Mouse (Mus musculus) frontal cortex, adult 2 months (tissue): Measurements from ENCODE around the gene Ptgfrn. TPM values are rescaled to one million over a fixed set of nuclear protein-coding genes. Genes with fewer than 3 reads are reported as not detected.

Experiments used
- DNase-seq, 2 experiments: peaks; one replicate each; pipeline ENCODE4 v3.0.0; 2022; ENCODE audit warnings: low spot score in 1 of 2; ENCODE audit errors: extremely low spot score in 1 of 2
- polyA plus RNA-seq: library from polyadenylated mRNA; depleted of rRNA; stranded (reverse); fragments of >200 nt; gene quantifications from 2 replicates; pipeline ENCODE4 v1.2.3, GENCODE M21; 2012

The Ptgfrn gene
- polyA plus RNA-seq, 1 experiment: 9.9 TPM

- DNase-seq: no peak
Measured at GRCm38 (mm10) chr3:101086584-101087445, 23.3 kb downstream of the Ptgfrn start.

- no peak for DNase-seq
Measured at GRCm38 (mm10) chr3:101080925-101081324, 29.2 kb downstream of the Ptgfrn start.

GRCm38 (mm10) chr3:101078344-101078743 lies 31.7 kb downstream of the Ptgfrn start:
- no peak for DNase-seq

DNA sequence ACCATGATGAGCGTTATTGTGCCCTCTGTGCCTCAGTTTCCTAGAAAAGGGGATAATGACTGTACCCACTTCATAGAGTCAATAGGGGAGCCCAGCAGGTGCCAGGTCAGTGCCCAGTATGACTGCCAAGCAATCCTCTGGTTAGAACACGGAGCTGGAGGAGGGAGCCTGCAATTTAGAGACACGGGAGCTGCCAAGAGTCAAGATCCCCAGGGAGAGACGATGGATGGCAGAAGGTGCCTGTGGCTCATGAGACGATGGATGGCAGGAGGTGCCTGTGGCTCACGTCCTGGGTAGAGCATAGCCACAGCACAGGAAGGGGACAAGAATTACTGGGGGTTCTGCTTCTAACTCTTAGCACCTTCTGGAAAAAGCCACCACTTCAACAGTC lies 32.4 kb downstream of the Ptgfrn start:
- DNase-seq: no peak

- no peak for DNase-seq
Measured at GRCm38 (mm10) chr3:101076966-101077709, 32.9 kb downstream of the Ptgfrn start.

- no peak for DNase-seq
Measured at GRCm38 (mm10) chr3:101075866-101076265, 34.2 kb downstream of the Ptgfrn start.

- no peak for DNase-seq
Measured at GRCm38 (mm10) chr3:101073384-101073783, 36.7 kb downstream of the Ptgfrn start.

DNA sequence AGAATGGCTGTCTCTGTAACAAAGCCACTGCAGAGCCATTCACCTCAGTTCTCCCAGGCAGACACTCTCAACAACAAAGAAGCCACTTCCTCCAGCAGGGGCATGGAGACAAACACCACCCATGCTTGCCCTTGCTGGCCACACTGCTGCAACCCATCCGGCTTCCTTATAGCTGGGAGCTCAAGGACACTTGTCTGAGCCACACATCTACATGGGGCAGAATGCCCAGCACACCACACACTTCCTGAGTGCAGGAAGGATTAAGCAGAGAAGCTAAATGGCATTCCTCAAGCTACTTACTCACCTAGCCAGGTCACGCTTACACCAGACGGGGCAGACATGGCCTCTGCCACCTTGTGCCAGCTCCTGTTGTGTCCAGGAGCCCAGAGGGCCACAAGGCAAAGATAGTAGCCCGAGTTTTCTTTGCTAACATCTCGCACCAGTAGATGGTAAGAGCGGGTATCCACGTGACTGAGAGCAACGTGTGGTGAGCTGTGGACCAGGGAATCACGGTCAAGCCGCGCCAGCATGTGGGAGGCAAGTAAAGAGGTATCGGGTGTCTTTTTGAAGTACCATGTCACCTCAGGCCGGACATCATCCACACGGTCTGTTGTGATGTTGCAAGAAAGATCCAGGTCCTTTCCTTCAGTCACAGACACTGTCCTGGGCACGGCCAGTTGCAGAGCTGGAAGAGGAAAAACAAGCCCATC lies 37.4 kb downstream of the Ptgfrn start:
- DNase-seq: no peak

DNA sequence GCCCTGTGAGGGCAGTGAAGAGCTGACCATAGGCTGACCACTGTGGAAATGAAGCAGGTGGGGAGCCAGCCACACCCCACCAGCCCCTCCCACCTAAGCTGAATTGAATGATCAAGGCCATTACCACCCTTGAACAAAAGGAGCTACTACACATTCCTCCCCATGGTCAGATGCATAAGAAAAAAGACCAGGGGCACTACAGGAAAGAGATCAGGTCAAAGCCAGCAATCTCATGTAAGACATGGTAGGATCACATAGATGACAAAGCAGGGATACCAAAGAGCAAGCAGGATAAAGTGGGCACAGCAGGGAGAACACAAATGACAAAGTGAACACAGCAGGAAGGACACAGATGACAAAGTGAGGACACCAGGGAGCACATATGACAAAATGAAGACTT lies 38.5 kb downstream of the Ptgfrn start:
- no peak for DNase-seq

DNA sequence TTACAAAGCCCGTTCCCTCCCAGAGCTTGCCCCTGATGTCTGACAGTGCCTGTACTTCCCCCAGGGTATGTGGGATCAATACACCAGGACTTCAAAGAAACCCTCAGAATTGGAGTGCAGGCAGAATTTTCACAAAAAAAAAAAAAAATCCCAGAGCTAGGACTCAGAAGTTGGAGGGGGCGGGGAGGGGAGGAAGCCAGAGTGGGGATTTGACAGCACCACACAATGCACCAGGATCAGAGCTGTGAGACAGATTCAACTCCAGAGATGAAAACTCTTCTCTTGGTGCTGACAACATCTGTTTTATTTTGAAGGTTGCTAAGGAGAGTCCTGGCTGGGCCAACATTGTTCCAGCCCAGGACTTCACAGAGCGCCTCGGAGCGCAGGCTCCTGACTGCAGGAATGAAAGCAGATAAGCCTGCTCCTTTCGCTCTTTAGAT lies 39.3 kb downstream of the Ptgfrn start:
- DNase-seq: no peak

DNA sequence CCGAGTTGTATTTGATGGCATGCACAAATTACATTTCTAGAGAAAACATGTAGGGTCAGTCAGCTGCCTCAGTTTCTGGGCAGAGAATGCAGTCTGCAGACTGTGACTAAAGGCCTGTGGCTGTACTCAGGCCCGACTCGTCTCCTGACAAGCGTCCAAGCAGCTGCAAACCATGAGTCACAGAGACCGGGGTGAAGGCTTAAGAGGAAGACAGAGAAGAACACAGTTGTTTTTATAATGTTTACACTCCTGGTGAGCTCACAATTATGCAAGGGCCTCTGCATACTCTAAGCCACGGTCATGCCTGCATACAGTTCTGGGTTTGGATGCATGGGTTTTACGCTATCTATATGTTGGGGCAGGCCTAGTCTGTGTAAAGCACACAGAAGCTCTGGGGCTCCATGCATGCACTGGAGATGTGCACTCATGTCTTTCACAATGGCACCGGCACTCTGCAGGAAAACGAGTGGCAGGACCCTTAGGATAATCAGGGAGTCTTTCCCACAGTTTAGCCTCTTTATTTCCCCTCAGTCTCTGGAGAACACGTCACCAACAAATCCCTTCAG lies 39.8 kb downstream of the Ptgfrn start:
- DNase-seq: no peak

DNA sequence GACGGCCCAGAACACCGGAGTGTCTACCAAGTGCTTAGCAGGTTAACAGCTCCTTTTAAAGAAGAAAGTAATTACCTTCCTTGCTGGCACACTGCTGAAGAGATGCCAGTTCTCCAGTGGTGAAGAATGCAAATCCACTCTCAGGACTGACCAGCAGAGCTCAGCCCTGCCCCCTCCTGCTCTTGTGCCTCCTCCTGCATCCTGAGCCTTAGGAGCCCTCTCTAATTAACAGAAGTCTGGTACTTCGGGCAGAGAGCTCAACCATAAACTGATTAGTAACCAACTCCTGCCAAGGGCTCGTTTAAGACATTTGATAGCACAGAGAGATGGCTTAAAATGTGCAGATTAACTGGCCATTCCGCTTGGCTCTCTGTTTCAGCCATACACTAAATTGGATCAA lies 41.4 kb downstream of the Ptgfrn start:
- DNase-seq: no peak

GRCm38 (mm10) chr3:101066175-101066574 lies 43.9 kb downstream of the Ptgfrn start:
- no peak for DNase-seq

DNA sequence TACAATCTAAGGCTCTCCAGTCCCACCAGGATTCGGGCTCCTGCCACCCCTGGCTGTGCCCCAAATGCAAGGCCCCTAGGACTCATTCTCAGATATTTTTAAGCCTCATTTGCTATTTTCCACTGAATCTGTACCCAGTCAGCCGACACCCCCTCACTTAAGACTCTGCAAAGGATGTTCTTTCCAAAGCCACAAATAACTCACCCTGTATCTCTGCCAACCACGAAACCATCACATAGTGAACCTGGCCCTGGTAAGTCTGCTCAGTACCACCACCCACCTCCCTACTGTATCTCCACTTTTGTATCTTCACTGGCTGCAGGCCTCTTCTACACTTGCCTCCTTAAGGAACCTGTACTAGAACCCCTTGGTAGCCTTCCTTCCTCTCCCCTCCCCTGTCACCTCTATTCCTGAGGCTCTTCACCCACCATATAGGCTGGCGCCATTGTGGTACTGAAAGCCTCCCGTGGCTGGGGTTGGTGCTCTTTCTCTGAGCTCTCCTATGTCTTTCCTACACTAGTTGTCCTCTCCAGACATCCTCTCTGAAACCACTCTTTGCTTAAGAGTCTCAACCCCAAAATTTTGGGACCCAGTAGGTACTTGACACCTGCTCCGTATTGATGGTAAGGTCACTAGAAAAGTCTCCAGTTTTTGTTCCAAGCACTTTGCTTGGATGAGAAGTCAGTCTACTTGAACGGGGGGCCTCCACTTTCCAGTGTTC lies 48.1 kb downstream of the Ptgfrn start:
- DNase-seq: peak; percentile 72 to 76

- DNase-seq: peak in 1 of 2 experiments; percentile 33
Measured at GRCm38 (mm10) chr3:101059214-101059613, 50.9 kb downstream of the Ptgfrn start.

GRCm38 (mm10) chr3:101058203-101058602 lies 51.9 kb downstream of the Ptgfrn start:
- no peak for DNase-seq

DNA sequence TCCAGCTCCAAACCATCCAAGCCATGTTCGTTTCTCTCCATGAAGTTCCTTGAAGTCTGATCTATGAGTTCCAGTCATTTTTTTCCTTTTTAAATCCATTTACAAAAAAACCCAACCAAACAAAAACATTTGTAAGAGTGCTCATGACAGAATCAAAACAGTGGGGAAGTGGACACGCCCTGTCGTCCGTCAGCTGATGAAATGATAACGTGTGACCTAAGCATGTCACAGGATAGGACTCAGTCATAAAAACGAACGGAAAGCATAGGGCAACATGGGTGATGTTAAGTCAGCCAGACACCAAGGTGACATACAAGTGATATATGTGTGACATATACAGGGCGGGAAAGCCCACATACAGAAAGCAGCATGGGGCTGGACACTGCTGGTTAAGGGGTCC lies 54.9 kb downstream of the Ptgfrn start:
- DNase-seq: no peak

GRCm38 (mm10) chr3:101051601-101052000 lies 58.5 kb downstream of the Ptgfrn start:
- DNase-seq: no peak

GRCm38 (mm10) chr3:101049997-101050396 lies 60.1 kb downstream of the Ptgfrn start:
- peak in 1 of 2 experiments; percentile 34 for DNase-seq

GRCm38 (mm10) chr3:101048781-101049180 lies 61.3 kb downstream of the Ptgfrn start:
- no peak for DNase-seq
